Mouse (Mus musculus) kidney, embryonic 16.5 days (tissue): ENCODE data around the gene Ckap2l. TPM values are rescaled to one million over a fixed set of nuclear protein-coding genes. Genes with fewer than 3 reads are reported as not detected.

Source experiments
- ATAC-seq: fragments of 200-750 bp; cut with Nextera tagmentation; 2 replicates; pipeline ENCODE4 v1.8.0; 2017; ENCODE audit warnings: moderate TSS enrichment; ENCODE audit not compliant: low FRiP score, low TSS enrichment
- H3K27ac ChIP-seq: fragments of 300-500 bp; sonication (generic); 2 replicates; pipeline ENCODE4 v1.5.1; 2014; ENCODE audit warnings: low read length
- H3K27me3 ChIP-seq: fragments of 300-500 bp; sonication (generic); 2 replicates; pipeline ENCODE4 v1.6.1; 2014; ENCODE audit warnings: low read length, control low read depth, mixed read lengths; ENCODE audit not compliant: insufficient read depth
- H3K36me3 ChIP-seq: fragments of 300-500 bp; sonication (generic); 2 replicates; pipeline ENCODE4 v1.6.1; 2014; ENCODE audit warnings: low read length, control low read depth, mixed read lengths; ENCODE audit not compliant: insufficient read depth
- H3K4me1 ChIP-seq: fragments of 300-500 bp; sonication (generic); 2 replicates; pipeline ENCODE4 v1.6.1; 2014; ENCODE audit warnings: low read length, control low read depth, mixed read lengths; ENCODE audit not compliant: insufficient read depth
- H3K4me2 ChIP-seq: fragments of 300-500 bp; sonication (generic); replicated peaks from 2 replicates; pipeline ENCODE4 v1.6.1; 2014; ENCODE audit warnings: low read depth, low read length
- H3K4me3 ChIP-seq: fragments of 300-500 bp; sonication (generic); 2 replicates; pipeline ENCODE4 v1.5.1; 2014; ENCODE audit warnings: mild to moderate bottlenecking, low read length
- H3K9ac ChIP-seq: fragments of 300-500 bp; sonication (generic); replicated peaks from 2 replicates; pipeline ENCODE4 v1.6.1; 2014; ENCODE audit warnings: low read length
- H3K9me3 ChIP-seq: fragments of 300-500 bp; sonication (generic); 2 replicates; pipeline ENCODE4 v1.6.1; 2016; ENCODE audit warnings: low read length, control low read depth
- WGBS: fragments of 180-500 bp; shearing (Covaris S2); extraction: QIAGEN DNeasy Blood & Tissue Kit; methylation state at CpG from one replicate; pipeline ENCODE4 v1.1.7; 2014; 5-methylcytosine and 5-hydroxymethylcytosine counted together
- polyA plus RNA-seq: library from polyadenylated mRNA; unstranded; fragments of >200 nt; fragmentation: Nextera tagmentation; extraction: Ambion mirVana; gene quantifications from 2 replicates; pipeline ENCODE4 v1.2.1, GENCODE M21; 2015

The Ckap2l gene
- polyA plus RNA-seq, 1 experiment from 2014 or later: 43.7 TPM

- H3K9ac ChIP-seq: no peak overlapping the region
- ATAC-seq: no peak
- H3K4me2 ChIP-seq: no peak overlapping the region
- H3K36me3 ChIP-seq: no peaks in the 10 kb centered on the region
- H3K4me3 ChIP-seq: no peak overlapping the region
- H3K9me3 ChIP-seq: no peaks in the 10 kb centered on the region
- no peaks in the 10 kb centered on the region for H3K27me3 ChIP-seq
- no peaks in the 10 kb centered on the region for H3K4me1 ChIP-seq
- no peak overlapping the region for H3K27ac ChIP-seq
- WGBS: 88% methylated on average over 4 of the region's 4 CpGs
Measured at GRCm38 (mm10) chr2:129243005-129243404, 54.0 kb downstream of the Ckap2l start.

DNA sequence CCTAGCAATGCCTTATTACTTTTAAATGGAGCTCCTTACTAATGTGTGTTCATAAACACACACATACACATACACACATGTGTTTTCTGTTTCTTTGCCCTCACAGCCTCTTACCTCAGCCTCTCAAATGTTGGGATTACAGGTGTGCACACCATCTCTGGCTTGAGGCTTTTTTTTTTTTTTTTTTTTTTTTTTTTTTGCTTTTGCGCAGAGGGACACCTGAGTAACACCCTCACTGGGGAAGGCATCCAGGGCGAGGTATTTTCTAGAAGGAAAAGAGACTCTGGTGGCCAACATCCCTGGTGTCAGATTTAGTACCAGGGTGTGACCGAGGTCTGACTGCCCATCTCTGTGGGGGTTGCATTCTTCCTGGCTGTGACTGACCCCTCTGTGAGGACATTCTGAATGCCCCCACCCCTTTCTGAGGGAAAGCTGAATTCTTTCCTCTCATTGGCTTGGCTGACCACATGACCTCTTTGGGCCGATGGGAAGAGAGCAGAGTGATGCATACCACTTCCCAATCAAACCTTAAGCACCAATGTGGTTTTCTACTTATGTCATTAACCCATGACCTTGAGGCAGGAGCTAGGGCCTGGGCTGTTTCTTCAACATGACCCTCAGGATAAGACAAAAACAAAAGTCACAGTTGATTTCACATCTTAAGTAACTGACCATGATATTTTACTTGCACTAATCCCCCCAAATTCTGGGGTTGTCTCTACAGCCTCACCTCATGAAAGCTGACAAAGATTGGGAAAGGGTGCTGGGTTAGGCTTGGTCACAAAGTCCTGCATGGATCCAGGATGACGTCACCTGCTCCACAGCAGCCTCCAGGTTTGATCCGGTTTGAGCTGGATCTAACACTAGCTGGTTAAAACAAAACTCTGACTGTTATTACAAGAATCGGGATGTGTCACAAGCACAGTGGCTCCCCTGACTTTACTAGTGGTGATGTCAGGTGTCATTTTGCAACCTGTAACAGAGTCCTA is 54.9 kb downstream of the Ckap2l start:
- H3K36me3 ChIP-seq: no peaks in the 10 kb centered on the region
- no peaks in the 10 kb centered on the region for H3K27me3 ChIP-seq
- H3K4me2 ChIP-seq: no peak overlapping the region
- H3K4me3 ChIP-seq: no peak overlapping the region
- H3K27ac ChIP-seq: no peak overlapping the region
- H3K4me1 ChIP-seq: no peaks in the 10 kb centered on the region
- no peaks in the 10 kb centered on the region for H3K9me3 ChIP-seq
- WGBS: 39% methylated on average over 7 of the region's 7 CpGs
- ATAC-seq: 0 out of 2 replicates have a peak, but pooled peaks have one; percentile 40
- no peak overlapping the region for H3K9ac ChIP-seq

- Histone ChIP-seq H3K27ac (no peak overlapping the region), H3K4me2 (no peak overlapping the region), H3K9me3 (no peaks in the 10 kb centered on the region), H3K27me3 (no peaks in the 10 kb centered on the region), H3K9ac (no peak overlapping the region), H3K4me1 (no peaks in the 10 kb centered on the region), H3K36me3 (no peaks in the 10 kb centered on the region), H3K4me3 (no peak overlapping the region)
- ATAC-seq: no peak
- 58% methylated on average over 9 of the region's 9 CpGs for WGBS
Measured at GRCm38 (mm10) chr2:129240726-129241432, 56.1 kb downstream of the Ckap2l start.

GRCm38 (mm10) chr2:129236526-129236925 is 60.5 kb downstream of the Ckap2l start:
- H3K27me3 ChIP-seq: no peaks in the 10 kb centered on the region
- no peak overlapping the region for H3K27ac ChIP-seq
- WGBS: 89% methylated on average over 4 of the region's 4 CpGs
- H3K4me3 ChIP-seq: no peak overlapping the region
- ATAC-seq: no peak
- no peak overlapping the region for H3K4me2 ChIP-seq
- H3K9me3 ChIP-seq: no peaks in the 10 kb centered on the region
- H3K36me3 ChIP-seq: no peaks in the 10 kb centered on the region
- no peaks in the 10 kb centered on the region for H3K4me1 ChIP-seq
- no peak overlapping the region for H3K9ac ChIP-seq

- ATAC-seq: no peak
- H3K4me2 ChIP-seq: no peak overlapping the region
- H3K4me1 ChIP-seq: no peaks in the 10 kb centered on the region
Measured at GRCm38 (mm10) chr2:129234731-129235130, 62.3 kb downstream of the Ckap2l start.

DNA sequence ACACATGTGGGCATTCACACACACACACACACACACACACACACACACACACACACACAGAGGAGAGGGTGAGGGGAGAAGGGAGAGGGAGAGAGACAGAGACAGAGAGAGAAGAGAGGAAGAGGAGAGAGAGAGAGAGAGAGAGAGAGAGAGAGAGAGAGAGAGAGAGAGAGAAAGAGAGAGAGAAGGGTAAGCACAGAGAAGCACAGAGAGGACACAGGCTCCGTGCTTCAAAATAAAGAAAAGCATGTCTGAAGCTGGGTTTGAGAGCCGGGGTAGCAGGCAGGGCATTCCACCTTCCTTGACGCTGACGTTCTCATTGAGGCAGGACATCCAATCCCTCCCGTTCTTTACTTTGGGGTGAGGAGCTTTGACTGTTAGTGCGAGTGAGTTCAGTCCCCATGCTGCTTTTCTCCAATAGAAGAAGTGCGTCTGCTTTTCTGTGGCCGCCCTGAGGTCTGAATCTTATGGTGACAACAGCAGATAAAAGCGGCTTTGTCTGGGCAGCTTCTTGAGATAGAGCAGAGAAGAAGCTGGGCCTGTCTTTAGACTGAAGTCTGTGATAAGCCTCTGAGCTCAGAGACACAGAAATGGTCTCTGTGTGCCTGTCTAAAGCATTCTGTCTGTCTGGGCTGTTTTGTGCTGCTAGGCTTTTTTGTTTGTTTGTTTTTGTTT is 63.1 kb downstream of the Ckap2l start:
- H3K9me3 ChIP-seq: no peaks in the 10 kb centered on the region
- no peak overlapping the region for H3K9ac ChIP-seq
- H3K4me2 ChIP-seq: no peak overlapping the region
- H3K4me1 ChIP-seq: no peaks in the 10 kb centered on the region
- H3K36me3 ChIP-seq: no peaks in the 10 kb centered on the region
- 71% methylated on average over 9 of the region's 9 CpGs for WGBS
- no peak for ATAC-seq
- no peak overlapping the region for H3K4me3 ChIP-seq
- H3K27ac ChIP-seq: no peak overlapping the region
- H3K27me3 ChIP-seq: no peaks in the 10 kb centered on the region

More at GRCm38 (mm10) chr2:129234731-129235130, 62.3 kb downstream of the Ckap2l start:
- H3K4me3 ChIP-seq: no peak overlapping the region
- H3K9me3 ChIP-seq: no peaks in the 10 kb centered on the region
- 73% methylated on average over 2 of the region's 2 CpGs for WGBS
- H3K27ac ChIP-seq: no peak overlapping the region
- no peak overlapping the region for H3K9ac ChIP-seq
- H3K27me3 ChIP-seq: no peaks in the 10 kb centered on the region
- H3K36me3 ChIP-seq: no peaks in the 10 kb centered on the region

GRCm38 (mm10) chr2:129233218-129233617 is 63.8 kb downstream of the Ckap2l start:
- no peak overlapping the region for H3K27ac ChIP-seq
- no peaks in the 10 kb centered on the region for H3K27me3 ChIP-seq
- no peaks in the 10 kb centered on the region for H3K4me1 ChIP-seq
- no peak for ATAC-seq
- H3K4me3 ChIP-seq: no peak overlapping the region
- no peak overlapping the region for H3K4me2 ChIP-seq
- 94% methylated on average over 1 of the region's 1 CpGs for WGBS
- no peaks in the 10 kb centered on the region for H3K9me3 ChIP-seq
- H3K9ac ChIP-seq: no peak overlapping the region
- H3K36me3 ChIP-seq: no peaks in the 10 kb centered on the region

- Histone ChIP-seq H3K9ac (no peak overlapping the region), H3K9me3 (no peaks in the 10 kb centered on the region), H3K36me3 (no peaks in the 10 kb centered on the region), H3K4me2 (no peak overlapping the region), H3K27me3 (no peaks in the 10 kb centered on the region), H3K4me1 (no peaks in the 10 kb centered on the region), H3K27ac (no peak overlapping the region), H3K4me3 (no peak overlapping the region)
- 76% methylated on average over 9 of the region's 9 CpGs for WGBS
- peak; percentile 69; the same call in 1 of the 2 replicates for ATAC-seq
Measured at GRCm38 (mm10) chr2:129232484-129232883, 64.5 kb downstream of the Ckap2l start.

DNA sequence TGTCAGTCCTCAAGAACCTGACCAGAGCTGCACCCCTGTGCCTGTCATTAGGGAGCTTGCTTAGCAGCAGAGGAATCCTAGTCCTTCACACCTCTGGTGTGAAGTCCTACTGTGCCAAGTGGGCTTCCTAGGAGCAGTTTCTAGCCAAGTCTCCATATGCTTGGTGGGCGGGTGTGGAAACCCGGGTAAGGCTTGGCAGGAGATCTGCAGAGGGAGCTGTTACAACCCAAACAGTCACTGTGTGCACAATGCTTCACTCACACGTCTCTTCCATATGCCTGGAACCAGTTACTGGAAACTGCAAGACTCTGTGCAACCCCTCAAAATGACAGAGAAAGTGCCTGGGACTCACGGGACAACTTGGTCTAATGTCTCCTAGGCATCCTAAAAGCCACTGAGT is 65.0 kb downstream of the Ckap2l start:
- H3K4me2 ChIP-seq: no peak overlapping the region
- no peaks in the 10 kb centered on the region for H3K4me1 ChIP-seq
- no peaks in the 10 kb centered on the region for H3K9me3 ChIP-seq
- no peaks in the 10 kb centered on the region for H3K27me3 ChIP-seq
- 37% methylated on average over 4 of the region's 4 CpGs for WGBS
- H3K4me3 ChIP-seq: no peak overlapping the region
- no peak overlapping the region for H3K9ac ChIP-seq
- H3K27ac ChIP-seq: no peak overlapping the region
- no peaks in the 10 kb centered on the region for H3K36me3 ChIP-seq
- ATAC-seq: no peak
